Mouse (Mus musculus) mammary gland, adult 2 months (tissue): ENCODE results near the gene Sectm1a. TPM values are rescaled to one million over a fixed set of nuclear protein-coding genes. Genes with fewer than 3 reads are reported as not detected.

Source experiments
- polyA plus RNA-seq: library from polyadenylated mRNA; depleted of rRNA; stranded (reverse); fragments of >200 nt; gene quantifications from 2 replicates; pipeline ENCODE4 v1.2.3, GENCODE M21; 2012; ENCODE audit warnings: low replicate concordance; rRNA removed

Sectm1a gene
- 0.50 and 1.6 TPM in 2 replicates for polyA plus RNA-seq

GRCm38 (mm10) chr11:121081120-121081519 is at the start of gene Sectm1a:
Sectm1a (minus strand) TSS chr11:121081220.

GRCm38 (mm10) chr11:121118577-121118976 is 37.6 kb upstream of the Sectm1a start, which contains the start of gene Tex19.2:
Tex19.2 (minus strand) TSS chr11:121118677.

GRCm38 (mm10) chr11:121063379-121063778 is 17.6 kb downstream of the Sectm1a start, which contains the start of gene Sectm1b:
Sectm1b (minus strand) TSS chr11:121063569.

GRCm38 (mm10) chr11:121039302-121039701 is 41.7 kb downstream of the Sectm1a start, which contains the start of gene Cd7:
Cd7 (minus strand) TSS chr11:121039418.

Other genes starting within 250 kb of the Sectm1a start
- gene Ccdc57, start 148.3 kb downstream of the Sectm1a start, polyA plus RNA-seq, result 1.5 TPM in 2 replicates
- 5.6 and 43.4 TPM in 2 replicates for gene Slc16a3, start 132.7 kb downstream of the Sectm1a start, polyA plus RNA-seq
- gene Csnk1d, start 89.9 kb downstream of the Sectm1a start, polyA plus RNA-seq, result 53.8 and 58.7 TPM in 2 replicates
- gene Cd7, start 41.8 kb downstream of the Sectm1a start, polyA plus RNA-seq, result 22.6 and 35.5 TPM in 2 replicates
- gene Sectm1b, start 17.7 kb downstream of the Sectm1a start, polyA plus RNA-seq, result 0.20 and 1.0 TPM in 2 replicates
- gene Tex19.2, start 37.5 kb upstream of the Sectm1a start, polyA plus RNA-seq, result not detected in 2 replicates
- gene Tex19.1, start 64.9 kb upstream of the Sectm1a start, polyA plus RNA-seq, result not detected in 2 replicates
- 0.17 and 0.86 TPM in 2 replicates for gene Uts2r, start 79.1 kb upstream of the Sectm1a start, polyA plus RNA-seq
- gene Hexdc, start 123.2 kb upstream of the Sectm1a start, polyA plus RNA-seq, result 15.2 and 16.8 TPM in 2 replicates
- 12.0 and 12.4 TPM in 2 replicates for gene Ogfod3, start 123.5 kb upstream of the Sectm1a start, polyA plus RNA-seq
- 43.0 and 49.2 TPM in 2 replicates for gene Cybc1, start 148.1 kb upstream of the Sectm1a start, polyA plus RNA-seq
- 22.2 and 52.7 TPM in 2 replicates for gene Narf, start 156.0 kb upstream of the Sectm1a start, polyA plus RNA-seq
- 36.0 and 45.2 TPM in 2 replicates for gene Foxk2, start 178.8 kb upstream of the Sectm1a start, polyA plus RNA-seq